ENCODE assay signal across 7 mouse cellular contexts in the genomic region with DNA sequence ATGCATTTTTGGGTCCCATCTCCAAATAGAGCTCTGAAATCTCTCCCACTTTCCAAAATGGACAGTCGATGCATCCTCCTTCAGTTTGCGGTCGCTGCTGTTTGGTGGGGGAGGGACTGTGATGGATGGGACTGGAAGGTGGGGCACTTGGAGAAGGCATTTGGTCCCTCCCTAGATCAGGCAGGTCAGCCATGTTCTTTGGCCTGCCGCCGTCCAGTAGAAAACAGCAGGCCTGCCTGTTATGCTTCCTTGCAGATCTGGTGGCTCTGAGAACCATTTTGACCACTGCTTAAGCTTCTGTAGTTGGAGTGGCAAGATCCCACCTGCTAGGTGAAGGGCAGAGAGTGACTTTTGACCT. TPM values are rescaled to one million over a fixed set of nuclear protein-coding genes. Genes with fewer than 3 reads are reported as not detected.
DNase-seq lines count a peak whose midpoint lies in the region; ATAC-seq and TF ChIP-seq lines count a peak whose summit lies in the region.

No protein-coding gene starts in this region.

- peaks cover 12% of the 10 kb centered on the region for H3K36me3 ChIP-seq in spleen, adult 2 months (ENCODE audit: control insufficient read depth, insufficient read depth, low read length)
- peaks cover 33% of the 10 kb centered on the region for H3K36me3 ChIP-seq in embryonic facial prominence, embryonic 15.5 days
- peaks cover 31% of the 10 kb centered on the region for H3K36me3 ChIP-seq in intestine, postnatal 0 days (ENCODE audit: control insufficient read depth, insufficient read depth)
- H3K36me3 ChIP-seq in myocyte (ENCODE audit: control insufficient read depth, insufficient read depth), result peaks cover 19% of the 10 kb centered on the region

- peak overlapping the region; percentile 52 for H3K9ac ChIP-seq in embryonic facial prominence, embryonic 15.5 days
- H3K9ac ChIP-seq in intestine, postnatal 0 days (ENCODE audit: low read depth, low read length), result peak overlapping the region; percentile 67

- no peak for ATAC-seq in embryonic facial prominence, embryonic 15.5 days (ENCODE audit: insufficient number of reproducible peaks, low FRiP score, low TSS enrichment, low read depth)
- peak; percentile 5; the same call in 1 of the 2 replicates for ATAC-seq in intestine, postnatal 0 days
- no peak for ATAC-seq in granulocyte monocyte progenitor cell, adult 5-6 weeks (replicated peaks; ENCODE audit: poor library complexity, severe bottlenecking)

- H3K79me2 ChIP-seq in myocyte (ENCODE audit: control insufficient read depth, insufficient read depth), result peaks cover 35% of the 10 kb centered on the region

- WGBS in spleen, adult 2 months, result 44% methylated on average over 5 of the region's 5 CpGs
- 17% methylated on average over 5 of the region's 5 CpGs for WGBS in embryonic facial prominence, embryonic 15.5 days
- WGBS in intestine, postnatal 0 days, result 10% methylated on average over 5 of the region's 5 CpGs

- DNase-seq in spleen, adult 2 months (ENCODE audit: low read depth in 1 of 2, low spot score in 2 of 2), result no peak
- no peak for DNase-seq in spleen, postnatal 36 days (ENCODE audit: low spot score in 2 of 2)
- no peak for DNase-seq in frontal cortex, postnatal 10 days (ENCODE audit: low spot score in 2 of 2)

- no peaks in the 10 kb centered on the region; the same call in 1 of the 2 replicates for H3K27me3 ChIP-seq in spleen, adult 2 months (ENCODE audit: control insufficient read depth, insufficient read depth, low read length)
- peaks cover 30% of the 10 kb centered on the region for H3K27me3 ChIP-seq in embryonic facial prominence, embryonic 15.5 days
- H3K27me3 ChIP-seq in intestine, postnatal 0 days (replicated peaks; ENCODE audit: control insufficient read depth, insufficient read depth, low read length), result peaks cover 11% of the 10 kb centered on the region
- no peaks in the 10 kb centered on the region for H3K27me3 ChIP-seq in myocyte (ENCODE audit: control insufficient read depth, insufficient read depth, insufficient read length)

- peak overlapping the region; percentile 92 for H3K4me3 ChIP-seq in spleen, adult 2 months (ENCODE audit: extremely low read depth, insufficient read depth, insufficient read length)
- peak overlapping the region; percentile 79 for H3K4me3 ChIP-seq in embryonic facial prominence, embryonic 15.5 days (replicated peaks)
- H3K4me3 ChIP-seq in intestine, postnatal 0 days (ENCODE audit: low read depth, low read length), result peak overlapping the region; percentile 66
- peak overlapping the region; percentile 84 for H3K4me3 ChIP-seq in myocyte

- peak overlapping the region; percentile 48 for H3K27ac ChIP-seq in spleen, adult 2 months (ENCODE audit: insufficient read depth, low read length)
- H3K27ac ChIP-seq in embryonic facial prominence, embryonic 15.5 days (replicated peaks), result peak overlapping the region; percentile 92
- peak overlapping the region; percentile 73 for H3K27ac ChIP-seq in intestine, postnatal 0 days (ENCODE audit: low read depth, low read length)

- TF ChIP-seq CTCF in spleen, adult 2 months (IDR thresholded peaks at IDR 0.05; ENCODE audit: extremely low read depth, insufficient read depth, insufficient read length, insufficient replicate concordance), result no peak
- no peak for TF ChIP-seq CTCF in intestine, postnatal 0 days (IDR thresholded peaks at IDR 0.05; ENCODE audit: low read depth)

- H3ac ChIP-seq in myocyte (ENCODE audit: control insufficient read depth, insufficient read length), result peak overlapping the region; percentile 39

- H3K4me1 ChIP-seq in spleen, adult 2 months (ENCODE audit: control insufficient read depth, insufficient read depth, insufficient read length), result peaks cover 20% of the 10 kb centered on the region
- peaks cover 57% of the 10 kb centered on the region for H3K4me1 ChIP-seq in embryonic facial prominence, embryonic 15.5 days
- H3K4me1 ChIP-seq in intestine, postnatal 0 days (replicated peaks; ENCODE audit: control insufficient read depth, insufficient read depth, low read length), result peaks cover 14% of the 10 kb centered on the region

- H3K4me2 ChIP-seq in embryonic facial prominence, embryonic 15.5 days (replicated peaks), result peak overlapping the region; percentile 75
- H3K4me2 ChIP-seq in intestine, postnatal 0 days (replicated peaks; ENCODE audit: low read depth), result peak overlapping the region; percentile 80
- H3K4me2 ChIP-seq in myocyte (ENCODE audit: low read depth), result peak overlapping the region; percentile 96

- H3K9me3 ChIP-seq in embryonic facial prominence, embryonic 15.5 days (replicated peaks), result no peaks in the 10 kb centered on the region
- H3K9me3 ChIP-seq in intestine, postnatal 0 days (ENCODE audit: control insufficient read depth), result no peaks in the 10 kb centered on the region

- TF ChIP-seq POLR2A in spleen, adult 2 months (IDR thresholded peaks at IDR 0.05; ENCODE audit: low read depth, low read length), result no peak
- TF ChIP-seq POLR2A in myocyte (IDR thresholded peaks at IDR 0.05; ENCODE audit: insufficient read length, low read depth), result no peak

TF ChIP-seq in myocyte, 11 proteins besides CTCF, POLR2A, EP300 and RAD21:
- TF ChIP-seq MYOD1 (IDR thresholded peaks at IDR 0.05; ENCODE audit: control insufficient read depth in 1 of 3, insufficient read length in 2 of 3, low read depth in 2 of 3) (no peak), USF1 (IDR thresholded peaks at IDR 0.05; ENCODE audit: low read depth) (no peak), REST (IDR thresholded peaks at IDR 0.05; ENCODE audit: insufficient read depth, insufficient read length) (no peak), CEBPB (IDR thresholded peaks at IDR 0.05; ENCODE audit: insufficient read depth, poor library complexity, severe bottlenecking) (no peak), MYOG (IDR thresholded peaks at IDR 0.05; ENCODE audit: control insufficient read depth in 1 of 3, insufficient read depth in 1 of 3, insufficient read length in 2 of 3, low read depth in 2 of 3) (no peak), SRF (IDR thresholded peaks at IDR 0.05; ENCODE audit: control insufficient read depth, insufficient read length, low read depth) (no peak), TCF12 (IDR thresholded peaks at IDR 0.05; ENCODE audit: insufficient read depth, poor library complexity, severe bottlenecking) (no peak), MAX (IDR thresholded peaks at IDR 0.05; ENCODE audit: low read depth) (no peak), TCF3 (IDR thresholded peaks at IDR 0.05; ENCODE audit: insufficient read length, low read depth) (no peak), E2F4 (IDR thresholded peaks at IDR 0.05; ENCODE audit: insufficient read depth) (no peak), POLR2AphosphoS2 (IDR thresholded peaks at IDR 0.05; ENCODE audit: insufficient read length, low read depth) (no peak)

RNA-seq across cellular contexts. Expression of gene Cd151, which starts 1.0 kb away (rescaled TPM):
- 89.5 and 114 TPM in 2 replicates for polyA plus RNA-seq in spleen, adult 2 months (2012; rRNA removed)
- 23.9 and 26.5 TPM in 2 replicates for polyA plus RNA-seq in embryonic facial prominence, embryonic 15.5 days (2015; fragmentation: Nextera tagmentation; extraction: Ambion mirVana)
- polyA plus RNA-seq in intestine, postnatal 0 days (2015; fragmentation: Nextera tagmentation; extraction: Ambion mirVana), result 27.6 and 29.3 TPM in 2 replicates
- 267 TPM for polyA plus RNA-seq in myocyte (2012; fragmentation: generic; extraction: Trizol)
- 19.2 and 20.0 TPM in 2 replicates for total RNA-seq in granulocyte monocyte progenitor cell, adult 5-6 weeks (2014; fragmentation: Nextera tagmentation)
- total RNA-seq in granulocyte monocyte progenitor cell, adult 5-6 weeks (2017), result 18.4 and 20.4 TPM in 2 replicates

RNA-seq across cellular contexts. Expression of gene Polr2l, which starts 6.8 kb away (rescaled TPM):
- 20.5 and 23.5 TPM in 2 replicates for polyA plus RNA-seq in spleen, adult 2 months (2012; rRNA removed)
- polyA plus RNA-seq in embryonic facial prominence, embryonic 15.5 days (2015; fragmentation: Nextera tagmentation; extraction: Ambion mirVana), result 63.9 and 66.4 TPM in 2 replicates
- polyA plus RNA-seq in intestine, postnatal 0 days (2015; fragmentation: Nextera tagmentation; extraction: Ambion mirVana), result 36.8 and 37.9 TPM in 2 replicates
- polyA plus RNA-seq in myocyte (2012; fragmentation: generic; extraction: Trizol), result 95.1 TPM
- total RNA-seq in granulocyte monocyte progenitor cell, adult 5-6 weeks (2014; fragmentation: Nextera tagmentation), result 36.4 and 59.6 TPM in 2 replicates
- 40.9 and 43.5 TPM in 2 replicates for total RNA-seq in granulocyte monocyte progenitor cell, adult 5-6 weeks (2017)

RNA-seq across cellular contexts. Expression of gene Tspan4, which starts 6.9 kb away (rescaled TPM):
- polyA plus RNA-seq in spleen, adult 2 months (2012; rRNA removed), result 97.6 and 109 TPM in 2 replicates
- 60.8 and 67.9 TPM in 2 replicates for polyA plus RNA-seq in embryonic facial prominence, embryonic 15.5 days (2015; fragmentation: Nextera tagmentation; extraction: Ambion mirVana)
- polyA plus RNA-seq in intestine, postnatal 0 days (2015; fragmentation: Nextera tagmentation; extraction: Ambion mirVana), result 39.7 and 40.1 TPM in 2 replicates
- 95.5 TPM for polyA plus RNA-seq in myocyte (2012; fragmentation: generic; extraction: Trizol)
- 50.4 and 53.8 TPM in 2 replicates for total RNA-seq in granulocyte monocyte progenitor cell, adult 5-6 weeks (2014; fragmentation: Nextera tagmentation)
- 42.6 and 44.9 TPM in 2 replicates for total RNA-seq in granulocyte monocyte progenitor cell, adult 5-6 weeks (2017)

RNA-seq across cellular contexts. Expression of gene Cracr2b, which starts 7.2 kb away (rescaled TPM):
- 14.4 and 17.7 TPM in 2 replicates for polyA plus RNA-seq in spleen, adult 2 months (2012; rRNA removed)
- polyA plus RNA-seq in embryonic facial prominence, embryonic 15.5 days (2015; fragmentation: Nextera tagmentation; extraction: Ambion mirVana), result 21.6 and 26.9 TPM in 2 replicates
- 12.6 and 12.7 TPM in 2 replicates for polyA plus RNA-seq in intestine, postnatal 0 days (2015; fragmentation: Nextera tagmentation; extraction: Ambion mirVana)
- 2.4 TPM for polyA plus RNA-seq in myocyte (2012; fragmentation: generic; extraction: Trizol)
- total RNA-seq in granulocyte monocyte progenitor cell, adult 5-6 weeks (2014; fragmentation: Nextera tagmentation), result 15.8 and 21.3 TPM in 2 replicates
- 14.9 and 15.8 TPM in 2 replicates for total RNA-seq in granulocyte monocyte progenitor cell, adult 5-6 weeks (2017)

RNA-seq across cellular contexts. Expression of gene Pnpla2, which starts 13.1 kb away (rescaled TPM):
- polyA plus RNA-seq in spleen, adult 2 months (2012; rRNA removed), result 87.3 and 106 TPM in 2 replicates
- 22.2 and 27.9 TPM in 2 replicates for polyA plus RNA-seq in embryonic facial prominence, embryonic 15.5 days (2015; fragmentation: Nextera tagmentation; extraction: Ambion mirVana)
- polyA plus RNA-seq in intestine, postnatal 0 days (2015; fragmentation: Nextera tagmentation; extraction: Ambion mirVana), result 75.5 and 79.4 TPM in 2 replicates
- 50.5 TPM for polyA plus RNA-seq in myocyte (2012; fragmentation: generic; extraction: Trizol)
- total RNA-seq in granulocyte monocyte progenitor cell, adult 5-6 weeks (2014; fragmentation: Nextera tagmentation), result 93.9 and 97.0 TPM in 2 replicates
- total RNA-seq in granulocyte monocyte progenitor cell, adult 5-6 weeks (2017), result 19.0 and 35.1 TPM in 2 replicates
